Mouse (Mus musculus) kidney, postnatal 36 days (tissue): ENCODE results near the gene Gm12845.
"Not testable (repeated sequence)": the region's sequence is repeated elsewhere in the genome, so short reads cannot be mapped to it uniquely, and the experiment has no call there.

Source experiments
- DNase-seq, 2 experiments: peaks; one replicate each; pipeline ENCODE4 v3.0.0; 2021 to 2022; ENCODE audit warnings: mixed read lengths in 2 of 2

The Gm12845 gene

DNA sequence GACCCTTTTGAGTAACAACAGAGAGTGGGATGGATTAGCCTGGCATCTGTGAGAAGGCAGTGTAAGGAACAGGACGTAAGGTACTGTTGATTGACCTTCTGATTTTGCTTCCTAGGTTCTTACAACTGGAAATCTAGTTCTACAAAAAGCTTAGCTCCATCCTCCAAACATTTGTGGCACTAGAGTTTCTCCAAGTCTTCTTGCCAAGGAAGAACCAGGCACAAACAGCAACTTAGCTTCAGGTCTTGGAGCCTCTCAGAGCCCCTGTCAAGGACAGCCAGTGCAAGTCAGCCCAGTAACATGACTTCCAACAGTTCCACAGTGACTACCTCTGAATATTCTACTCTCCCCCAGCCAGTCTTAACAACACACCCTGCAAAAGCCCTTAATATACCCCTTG, at the start of gene Gm12845:
Gm12845 (plus strand) TSS at position 301 of the 400 bp plus-strand sequence.
- DNase-seq, result no peak

DNA sequence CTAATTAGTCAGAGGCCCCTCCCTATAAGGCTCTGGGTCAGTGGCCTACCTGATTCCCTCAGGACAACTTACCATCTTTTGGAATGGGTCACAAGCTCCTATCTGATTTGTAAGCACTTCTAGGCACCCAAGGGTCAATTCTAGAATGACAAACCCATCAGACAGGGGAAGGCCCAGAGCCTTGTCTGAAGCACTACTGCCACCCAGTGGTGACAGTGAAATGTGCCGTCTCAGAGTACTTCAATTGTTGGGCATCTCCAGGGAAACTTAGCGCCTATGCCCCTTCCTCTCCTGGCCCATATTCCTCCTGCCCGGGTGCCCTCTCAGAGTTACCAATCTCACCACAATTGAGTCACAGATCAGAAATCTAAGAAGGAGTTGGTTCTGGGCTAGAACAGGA, 47.3 kb upstream of the Gm12845 start:
- DNase-seq, result peak; percentile 79 to 91

DNA sequence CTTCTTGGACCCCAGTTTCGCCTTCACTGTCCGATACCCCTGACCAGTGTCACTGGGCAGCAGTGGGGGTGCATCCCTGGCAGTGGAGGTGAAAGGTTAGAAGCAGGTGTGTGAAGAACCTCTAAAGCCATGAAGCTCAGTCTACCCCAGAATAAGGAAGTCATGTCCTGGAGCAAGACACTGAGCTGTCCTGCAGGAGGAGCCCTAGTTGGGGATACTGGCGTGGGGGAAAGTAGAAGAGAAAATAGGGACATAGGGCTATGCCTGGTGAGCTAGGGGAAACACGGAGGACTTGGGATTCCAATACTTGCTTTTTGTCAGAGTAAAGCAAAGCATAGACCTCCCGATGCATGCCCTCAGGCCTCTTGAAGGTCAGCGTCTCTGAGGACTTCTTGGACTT, 43.2 kb upstream of the Gm12845 start:
- DNase-seq, result no peak

DNA sequence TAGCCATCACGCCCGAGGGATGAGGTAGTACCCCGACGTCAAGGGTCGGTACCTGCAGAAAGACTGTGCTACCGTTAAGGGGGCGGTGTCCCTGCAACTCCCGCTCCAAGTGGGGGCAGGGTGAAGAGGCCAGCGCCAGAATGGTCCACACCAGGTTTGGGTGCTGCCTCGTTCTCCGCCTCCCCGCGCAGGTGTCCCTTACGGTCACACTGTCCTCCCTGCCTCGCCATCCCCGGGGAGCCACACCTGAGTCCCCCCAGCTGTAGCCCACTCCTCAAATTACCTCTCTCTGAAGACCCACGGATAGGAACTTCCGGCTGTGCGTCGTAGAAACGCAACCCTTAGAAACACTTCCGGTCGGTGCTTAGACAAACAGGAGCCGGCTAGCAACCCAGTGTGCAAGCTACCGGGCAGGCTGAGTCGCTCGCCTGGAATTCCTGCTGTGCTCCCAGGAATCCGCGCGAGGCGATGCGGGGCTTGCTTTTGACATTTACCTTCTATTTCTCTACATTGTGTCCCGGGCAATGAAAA, 42.2 kb upstream of the Gm12845 start, which contains the start of gene Dmap1:
Dmap1 (minus strand) TSS at position 343 of the 531 bp plus-strand sequence.
- peak; percentile 80 to 85 for DNase-seq

DNA sequence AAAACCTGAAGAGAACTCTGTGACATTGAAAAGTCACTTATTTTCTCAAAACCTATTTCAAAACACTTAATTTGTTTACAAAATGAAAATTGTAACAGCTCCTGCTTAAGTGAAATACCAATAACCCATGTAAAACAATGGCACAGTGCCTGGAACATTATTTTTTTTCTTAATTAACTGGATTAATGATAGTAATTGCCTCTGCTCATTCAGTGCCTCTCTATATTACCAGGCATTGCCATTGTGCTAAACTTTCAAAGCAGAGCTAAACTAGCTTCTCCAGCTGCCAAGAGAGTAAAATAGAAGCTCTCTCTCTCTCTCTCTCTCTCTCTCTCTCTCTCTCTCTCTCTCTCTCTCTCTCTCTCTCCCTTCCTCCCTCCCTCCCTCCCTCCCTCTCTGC, 41.7 kb upstream of the Gm12845 start:
- DNase-seq, result no peak

DNA sequence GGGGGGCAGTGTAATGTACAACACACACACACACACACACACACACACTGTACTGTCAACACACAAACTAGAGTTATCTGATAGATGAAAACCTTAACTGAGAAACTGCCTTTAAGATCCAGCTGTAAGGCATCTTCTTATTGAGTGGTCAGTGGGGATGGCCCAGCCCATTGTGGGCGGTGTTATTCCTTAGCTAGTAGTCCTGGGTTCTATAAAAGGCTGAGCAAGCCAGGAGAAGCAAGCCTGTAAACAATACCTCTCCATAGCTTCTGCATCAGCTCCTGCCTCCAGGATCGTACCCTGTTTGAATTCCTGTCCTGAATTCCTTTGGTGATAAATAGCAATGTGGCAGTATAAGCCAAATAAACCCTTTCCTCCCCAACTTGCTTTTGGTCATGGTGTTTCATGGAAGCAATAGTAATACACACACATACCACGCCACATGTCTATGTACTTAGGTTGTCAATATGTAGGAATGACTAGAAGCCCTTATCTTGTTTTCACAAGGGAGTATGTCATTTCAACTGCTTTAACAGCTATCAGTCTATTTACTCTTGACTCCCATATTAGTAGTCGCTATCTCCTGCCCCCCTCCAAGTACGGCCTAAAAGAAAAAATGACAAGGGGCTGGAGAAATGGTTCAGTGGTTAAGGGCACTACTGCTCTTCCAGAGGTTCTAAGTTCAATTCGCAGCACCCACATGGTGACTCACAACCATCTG, 41.0 kb upstream of the Gm12845 start:
- DNase-seq, result no peak

DNA sequence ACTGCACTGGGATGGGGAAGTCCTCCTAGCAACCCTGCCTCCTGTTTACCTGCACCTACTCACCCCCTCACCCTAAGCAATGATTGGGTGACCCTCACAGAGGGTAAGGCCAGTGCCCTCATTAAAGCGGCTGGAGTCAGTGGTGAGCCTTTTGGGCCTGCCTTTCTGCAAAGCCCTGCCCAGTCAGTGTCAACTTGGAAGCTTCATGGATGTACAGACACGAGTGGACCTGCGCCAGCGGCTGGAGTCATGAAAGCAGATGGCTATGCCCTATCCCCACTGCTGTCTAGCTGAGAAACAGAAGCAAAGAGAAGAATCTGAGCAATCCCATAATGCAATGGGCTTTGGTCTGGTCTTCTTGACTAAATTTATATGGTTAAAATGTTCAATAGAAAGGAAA, 37.9 kb upstream of the Gm12845 start:
- no peak for DNase-seq

DNA sequence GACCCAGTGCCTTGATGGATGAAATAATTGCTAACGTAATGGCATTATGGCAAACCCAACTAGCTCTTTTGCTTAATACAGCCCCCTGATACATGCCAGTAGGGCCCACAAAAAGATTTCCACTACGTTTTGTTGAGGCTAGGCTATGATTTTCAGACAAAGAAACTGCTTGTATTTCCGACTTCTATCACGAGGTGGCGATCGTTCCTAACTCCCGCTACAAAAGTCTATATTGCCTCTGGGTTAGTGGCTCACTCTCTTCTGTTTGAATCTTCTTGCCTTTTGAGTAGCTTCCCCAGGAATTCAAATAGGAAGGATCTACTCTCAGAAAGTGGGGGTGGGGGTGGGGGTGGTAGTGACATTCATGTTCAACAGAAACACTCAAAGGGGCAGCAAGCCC, 18.9 kb upstream of the Gm12845 start:
- peak; percentile 16 to 74 for DNase-seq

DNA sequence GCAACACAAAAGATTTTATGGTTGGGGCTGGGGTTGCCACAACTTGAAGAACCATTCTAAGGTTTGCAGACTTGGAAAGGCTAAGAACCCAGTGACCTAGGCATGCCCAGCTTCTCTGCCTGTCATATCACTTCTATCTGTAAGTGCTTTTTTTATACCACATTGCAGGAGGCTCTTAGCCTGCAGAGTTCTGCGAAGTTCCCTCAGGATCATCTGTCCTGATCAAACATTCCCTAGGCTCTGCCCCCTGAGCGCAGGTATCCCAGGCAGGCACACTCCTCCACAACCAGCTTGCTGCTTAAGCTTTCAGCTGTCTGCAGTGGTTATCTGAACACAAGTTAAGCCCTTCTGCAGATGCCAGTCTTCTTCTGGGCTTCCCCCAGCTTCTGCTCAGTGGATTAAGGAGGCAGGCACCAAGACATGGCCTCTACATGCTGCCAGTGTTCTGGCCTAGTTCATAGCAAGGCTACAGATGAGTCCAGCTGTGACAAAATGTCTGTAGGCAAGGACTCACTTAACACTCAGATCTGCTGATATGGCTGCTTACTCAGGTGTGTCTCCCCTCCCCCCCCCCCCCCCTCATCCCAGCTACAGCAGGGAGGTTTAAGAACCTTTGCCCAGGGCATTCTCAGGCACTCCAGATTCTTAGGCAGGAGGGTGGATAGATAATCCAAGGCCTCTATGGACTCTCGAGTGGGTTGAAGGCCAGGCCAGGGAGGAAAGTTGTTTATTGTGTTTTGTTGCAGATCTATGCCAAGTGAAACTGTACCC, 15.2 kb upstream of the Gm12845 start:
- peak in 1 of 2 experiments; percentile 4 for DNase-seq

DNA sequence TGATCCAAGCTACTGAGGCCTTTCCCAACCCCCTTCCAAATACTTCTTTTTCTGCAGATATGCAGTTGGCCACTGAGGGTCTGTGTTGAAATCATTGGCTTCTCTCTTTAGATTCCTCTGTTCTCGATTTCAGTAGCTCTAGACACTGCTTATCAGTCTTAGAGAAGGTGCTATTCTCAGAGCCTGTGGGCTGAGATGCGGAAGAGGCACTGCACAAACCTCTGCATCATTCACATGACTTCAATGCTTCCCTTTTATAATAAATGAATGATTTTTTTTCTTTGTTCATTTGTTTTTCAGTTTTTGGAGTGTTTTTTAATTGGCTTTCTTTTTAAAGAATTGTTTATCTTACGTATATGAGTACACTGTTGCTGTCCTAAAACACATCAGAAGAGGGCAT, 11.9 kb upstream of the Gm12845 start:
- no peak for DNase-seq

DNA sequence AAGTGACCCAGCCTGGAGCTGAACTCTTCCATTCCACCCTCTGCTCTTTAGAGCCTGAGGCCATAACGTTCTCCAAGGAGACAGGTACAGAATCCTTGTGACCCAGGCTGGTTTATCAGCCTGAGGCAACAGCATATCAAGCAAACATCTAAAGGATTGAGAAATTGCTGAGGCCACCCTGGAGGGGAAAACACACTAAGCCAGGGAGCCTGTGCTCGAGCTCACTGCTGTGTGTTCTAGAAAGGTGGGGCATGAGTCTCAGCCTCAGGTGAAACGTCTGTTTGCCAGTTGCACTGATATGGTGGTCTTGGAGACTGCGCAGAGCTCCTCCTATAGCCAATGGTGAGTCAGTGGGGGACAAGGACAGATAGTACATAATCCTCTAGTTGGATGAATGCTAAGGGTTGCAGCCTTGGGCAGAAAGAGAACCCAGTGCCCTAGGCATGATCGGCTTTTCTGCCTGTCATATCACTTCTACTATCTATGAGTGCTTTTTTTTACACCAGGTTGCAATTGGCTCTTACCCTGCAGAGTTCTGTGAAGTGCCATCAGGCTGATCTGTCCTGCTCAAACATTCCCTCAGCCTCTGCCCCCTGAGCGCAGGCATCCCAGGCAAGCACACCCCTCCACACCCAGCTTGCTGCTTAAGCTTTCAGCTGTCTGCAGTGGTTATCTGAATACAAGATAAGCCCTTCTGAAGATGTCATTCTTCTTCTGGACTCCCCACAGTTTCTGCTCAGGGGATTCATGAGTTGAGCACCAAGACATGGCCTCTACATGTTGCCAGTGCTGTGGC, 10.7 kb upstream of the Gm12845 start:
- DNase-seq, result no peak

DNA sequence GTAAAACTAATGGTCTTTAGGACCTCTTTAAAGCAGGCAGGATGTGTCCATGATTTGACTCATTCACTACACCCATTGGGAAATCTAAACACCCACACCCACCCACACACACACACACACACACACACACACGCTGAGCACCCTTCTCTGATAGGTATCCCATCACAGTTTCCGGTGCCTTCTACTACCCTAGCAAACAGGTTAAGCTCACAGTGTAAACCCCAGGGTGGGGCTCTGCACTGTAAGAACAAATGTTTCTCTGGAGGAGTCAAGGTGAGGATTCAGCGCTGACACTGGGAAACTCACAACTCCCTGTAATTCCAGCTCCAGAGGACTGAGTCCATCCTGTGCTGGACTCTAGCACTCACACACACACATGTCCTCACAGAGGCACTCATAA, 7.7 kb downstream of the Gm12845 start:
- no peak for DNase-seq

DNA sequence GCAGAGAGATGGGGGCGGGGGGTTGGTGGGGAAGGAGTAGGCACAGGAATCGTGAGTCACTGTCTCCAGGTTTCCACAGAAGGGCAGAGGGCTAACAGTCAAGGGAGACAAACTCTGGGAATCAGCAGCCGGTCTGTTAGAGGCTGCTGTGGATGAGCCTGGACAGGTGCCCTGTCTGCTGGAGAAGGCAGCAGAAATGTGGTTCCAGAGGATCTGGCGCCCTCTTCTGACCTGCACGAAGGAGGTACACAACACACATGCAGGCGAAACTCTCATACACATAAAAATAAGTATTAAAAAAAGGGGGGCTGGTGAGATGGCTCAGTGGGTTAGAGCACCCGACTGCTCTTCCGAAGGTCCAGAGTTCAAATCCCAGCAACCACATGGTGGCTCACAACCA, 13.3 kb downstream of the Gm12845 start:
- peak; percentile 22 to 70 for DNase-seq

DNA sequence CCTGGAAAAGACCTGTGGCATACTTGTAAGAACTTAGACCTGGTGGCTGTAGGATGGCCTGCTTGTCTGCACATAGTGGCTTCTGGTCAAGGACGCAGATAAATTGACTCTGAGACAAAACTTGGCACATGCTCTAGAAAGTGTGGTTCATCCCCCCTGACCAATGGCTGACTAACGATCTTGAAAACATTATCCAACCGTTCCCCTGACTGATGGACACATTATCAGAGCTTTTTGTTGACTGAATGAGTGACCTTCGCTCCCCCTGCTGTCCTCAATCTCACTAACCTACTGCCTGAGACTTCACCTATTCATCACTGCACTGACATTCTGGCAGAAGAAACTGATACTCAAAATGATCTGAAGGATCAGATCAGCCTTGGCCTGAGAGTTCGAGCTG, 28.3 kb downstream of the Gm12845 start:
- DNase-seq, result not testable (repeated sequence)

DNA sequence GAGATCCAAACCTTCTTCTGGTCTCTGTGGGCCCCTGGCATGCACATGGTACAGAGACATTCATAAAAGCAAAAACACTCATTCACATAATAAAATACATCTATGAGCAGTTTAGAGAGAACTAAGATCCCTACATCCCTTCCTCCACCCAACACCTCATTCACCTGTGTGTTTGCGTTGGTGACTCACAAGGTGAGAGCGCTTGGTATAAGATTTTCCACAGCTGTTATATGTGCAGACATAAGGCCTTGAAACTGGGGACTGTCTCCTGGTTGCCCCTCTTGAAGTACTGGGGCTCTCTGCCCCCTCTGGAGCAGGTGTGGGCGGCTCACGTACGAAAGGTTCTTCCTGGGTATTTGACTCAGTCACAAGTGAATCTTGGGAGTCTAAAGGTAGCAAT, 35.9 kb downstream of the Gm12845 start:
- no peak for DNase-seq

DNA sequence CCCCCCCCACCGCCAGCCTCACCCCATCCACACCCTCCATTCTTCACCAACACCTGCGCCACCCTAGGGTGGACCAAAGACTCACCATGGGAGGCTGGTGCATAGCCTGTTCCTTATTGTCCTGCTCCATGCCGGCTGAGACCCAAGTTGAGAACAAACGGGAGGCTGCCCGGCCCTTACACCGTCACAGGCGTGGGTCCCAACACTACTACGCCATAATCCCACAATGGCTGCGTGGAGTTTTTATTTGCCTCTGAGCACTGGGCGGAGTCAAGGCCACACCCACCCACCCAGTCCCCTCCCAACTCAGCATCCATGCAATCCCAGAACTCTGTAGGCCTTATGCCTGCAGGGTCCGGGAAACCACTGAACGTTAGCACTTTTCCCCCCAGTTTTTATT, 41.2 kb downstream of the Gm12845 start, which contains the start of gene Klf17:
Klf17 (minus strand) TSS at position 233 of the 400 bp plus-strand sequence.
- DNase-seq, result no peak

DNA sequence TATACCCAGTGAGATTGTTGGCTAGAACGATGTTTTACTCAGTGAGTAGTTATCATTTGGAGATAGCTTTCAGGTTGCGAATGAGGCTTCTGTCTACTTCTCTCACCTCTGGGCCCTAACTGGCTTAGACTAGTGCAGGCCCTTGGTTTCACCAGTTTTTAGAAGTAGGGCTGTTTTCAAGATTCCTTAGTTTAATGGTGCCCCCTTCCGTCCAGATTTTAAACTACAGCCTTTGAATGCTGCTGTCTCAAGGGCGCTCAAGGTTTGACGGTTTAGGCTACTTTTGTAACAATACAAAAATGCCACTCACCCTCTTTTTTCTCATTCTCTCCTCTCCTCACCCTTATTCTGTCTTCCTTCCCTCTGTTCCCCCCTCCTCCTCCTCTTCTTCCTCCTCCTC, 46.7 kb downstream of the Gm12845 start:
- peak; percentile 73 to 83 for DNase-seq

DNA sequence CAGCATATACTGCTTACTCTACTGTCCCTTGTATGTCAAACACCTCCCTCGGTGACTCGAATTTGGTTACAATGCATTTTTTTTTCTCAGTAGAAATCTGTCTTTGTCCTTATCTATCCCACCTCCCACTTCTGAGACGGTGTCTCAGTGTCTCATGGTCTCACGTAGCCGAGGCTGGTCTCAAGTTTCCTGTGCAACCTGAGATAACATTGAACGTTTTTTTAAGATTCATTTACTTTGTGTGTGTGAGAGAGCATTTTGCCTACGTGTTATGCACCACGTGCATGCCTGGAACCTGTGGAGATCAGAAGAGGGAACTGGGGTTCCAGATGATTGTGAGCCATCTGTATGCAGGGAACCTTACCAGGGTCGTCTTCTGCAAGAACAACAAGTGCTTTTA, 48.7 kb downstream of the Gm12845 start:
- no peak for DNase-seq
